Mouse (Mus musculus): ENCODE measurements around the gene Fam3c.

Gene Fam3c

GRCm38 (mm10) chr6:22356086-22356507 is at the start of gene Fam3c:
Fam3c (minus strand) TSS chr6:22356243.
- peak; percentile 58; the same call in 1 of the 2 replicates for TF ChIP-seq GATA4 (IDR thresholded peaks at IDR 0.05; ENCODE audit: insufficient replicate concordance, low read length)

DNA sequence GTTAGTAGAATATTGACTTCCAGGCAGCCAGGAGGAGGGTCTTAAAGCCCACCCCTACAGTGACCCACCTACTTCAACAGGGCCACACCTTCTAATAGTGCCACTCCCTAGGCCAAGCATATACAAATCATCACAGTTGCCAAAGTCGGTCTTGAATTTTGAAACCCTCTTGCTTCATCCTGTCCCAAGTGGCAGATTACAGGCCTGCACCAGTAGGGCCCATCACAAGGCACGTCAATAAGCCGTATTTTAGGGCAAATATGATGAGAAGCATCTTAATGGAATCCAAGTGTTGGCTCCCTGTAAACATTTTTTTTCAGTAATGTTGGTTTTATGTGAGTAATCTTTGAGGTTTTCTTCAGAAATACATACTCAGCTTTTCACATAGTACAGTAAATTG is 49.0 kb upstream of the Fam3c start:
- no peak for TF ChIP-seq GATA4 (IDR thresholded peaks at IDR 0.05; ENCODE audit: insufficient replicate concordance, low read length)

DNA sequence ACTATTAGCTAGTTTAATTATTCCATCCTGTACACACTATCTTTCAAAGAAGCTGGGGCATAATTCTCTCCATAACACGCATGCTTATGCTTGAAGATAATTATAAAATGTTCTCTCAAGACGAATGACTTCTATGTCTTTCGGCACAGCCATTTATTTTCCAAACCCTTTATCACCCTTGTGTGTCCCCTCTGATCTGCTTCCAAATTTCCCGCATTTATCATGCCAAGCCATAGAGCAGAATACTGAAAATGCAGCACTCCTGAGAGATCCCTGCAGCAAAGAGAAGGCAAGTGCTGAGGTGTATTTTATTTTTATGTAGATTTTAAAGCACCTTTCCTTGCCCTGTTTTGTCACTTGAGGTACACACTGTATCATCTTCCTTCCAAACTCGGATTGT is 47.7 kb upstream of the Fam3c start:
- no peak for TF ChIP-seq GATA4 (IDR thresholded peaks at IDR 0.05; ENCODE audit: insufficient replicate concordance, low read length)

DNA sequence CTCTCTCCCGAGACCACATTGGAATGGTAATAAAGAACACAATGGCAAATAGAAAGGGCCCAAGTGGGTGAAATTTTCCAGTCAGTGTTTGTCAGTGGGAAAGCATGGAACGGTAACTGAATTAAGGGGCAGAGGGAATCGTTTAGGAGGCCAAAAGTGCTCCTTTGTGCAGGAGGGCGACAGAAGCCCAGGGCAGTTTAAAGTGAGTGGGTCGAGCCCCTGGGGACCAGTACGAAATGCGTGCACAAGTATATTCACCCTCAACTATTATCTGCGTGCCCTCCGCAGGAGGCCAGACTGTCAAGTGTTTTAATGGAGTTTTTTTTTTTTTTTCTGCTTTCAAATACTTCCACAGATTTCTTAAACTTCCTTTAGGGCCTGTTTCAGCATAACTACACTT is 47.3 kb upstream of the Fam3c start:
- TF ChIP-seq GATA4 (IDR thresholded peaks at IDR 0.05; ENCODE audit: insufficient replicate concordance, low read length), result no peak

DNA sequence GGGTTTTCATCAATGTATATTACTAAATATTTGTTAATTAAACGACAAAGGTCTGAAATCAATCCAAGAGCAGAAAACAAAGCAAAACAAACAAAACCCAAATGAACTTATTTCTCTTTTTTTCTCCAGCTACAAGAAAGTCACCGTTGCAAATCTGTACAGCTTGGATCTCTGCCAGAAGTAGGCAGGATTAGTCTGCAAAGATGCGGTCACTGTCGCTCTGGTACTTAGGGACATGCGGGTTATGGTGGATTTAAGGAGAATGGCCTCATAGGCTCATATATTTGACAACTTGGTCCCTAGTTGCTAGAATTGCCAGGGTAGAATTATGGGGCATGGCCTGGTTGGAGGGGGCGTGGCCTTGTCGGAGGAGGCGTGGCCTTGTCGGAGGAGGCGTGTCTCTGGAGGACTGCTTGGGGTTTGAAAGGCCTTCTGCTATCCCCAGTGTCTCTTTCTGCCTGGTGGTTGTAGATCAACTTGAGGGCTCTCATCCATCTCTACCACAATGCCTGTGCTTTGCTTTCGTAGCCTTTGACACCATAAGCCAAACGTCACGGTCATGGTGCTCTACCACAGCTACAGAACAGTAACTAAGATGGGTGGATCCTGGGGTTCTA is 46.6 kb upstream of the Fam3c start:
- TF ChIP-seq GATA4 (IDR thresholded peaks at IDR 0.05; ENCODE audit: insufficient replicate concordance, low read length), result no peak

- TF ChIP-seq GATA4 (IDR thresholded peaks at IDR 0.05; ENCODE audit: insufficient replicate concordance, low read length), result no peak
Measured at GRCm38 (mm10) chr6:22402037-22402436, 46.0 kb upstream of the Fam3c start.

DNA sequence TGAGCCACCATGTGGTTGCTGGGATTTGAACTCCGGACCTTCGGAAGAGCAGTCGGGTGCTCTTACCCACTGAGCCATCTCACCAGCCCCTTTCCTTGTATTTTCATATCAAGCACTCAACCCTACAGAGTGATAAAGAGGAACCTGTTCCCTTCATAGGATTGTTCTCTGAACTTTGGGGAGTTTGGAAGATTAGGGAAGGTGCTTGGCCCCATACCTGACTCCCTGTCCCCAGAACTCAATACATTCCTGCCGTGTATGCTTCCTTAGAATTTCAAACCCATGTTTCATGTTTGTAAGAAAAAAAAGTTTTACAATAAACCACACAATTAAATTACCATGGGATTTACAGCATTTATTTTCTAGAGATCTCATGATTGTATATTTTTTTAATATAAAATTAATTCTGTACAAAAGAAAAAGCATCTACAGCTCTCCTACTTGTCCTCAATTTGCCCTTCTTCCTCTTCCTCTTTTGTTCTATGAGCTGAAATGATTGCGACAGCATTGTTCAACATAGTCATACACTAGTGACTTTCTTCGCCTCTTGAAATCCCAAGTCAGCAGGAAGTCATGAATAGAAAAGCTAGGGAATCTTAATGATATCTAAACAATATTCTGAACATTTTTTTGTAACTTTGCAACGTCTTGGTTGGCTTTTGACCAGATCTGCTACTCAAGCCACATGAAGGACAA is 42.2 kb upstream of the Fam3c start:
- TF ChIP-seq GATA4 (IDR thresholded peaks at IDR 0.05; ENCODE audit: insufficient replicate concordance, low read length), result no peak

GRCm38 (mm10) chr6:22395207-22395606 is 39.2 kb upstream of the Fam3c start:
- no peak for TF ChIP-seq GATA4 (IDR thresholded peaks at IDR 0.05; ENCODE audit: insufficient replicate concordance, low read length)

DNA sequence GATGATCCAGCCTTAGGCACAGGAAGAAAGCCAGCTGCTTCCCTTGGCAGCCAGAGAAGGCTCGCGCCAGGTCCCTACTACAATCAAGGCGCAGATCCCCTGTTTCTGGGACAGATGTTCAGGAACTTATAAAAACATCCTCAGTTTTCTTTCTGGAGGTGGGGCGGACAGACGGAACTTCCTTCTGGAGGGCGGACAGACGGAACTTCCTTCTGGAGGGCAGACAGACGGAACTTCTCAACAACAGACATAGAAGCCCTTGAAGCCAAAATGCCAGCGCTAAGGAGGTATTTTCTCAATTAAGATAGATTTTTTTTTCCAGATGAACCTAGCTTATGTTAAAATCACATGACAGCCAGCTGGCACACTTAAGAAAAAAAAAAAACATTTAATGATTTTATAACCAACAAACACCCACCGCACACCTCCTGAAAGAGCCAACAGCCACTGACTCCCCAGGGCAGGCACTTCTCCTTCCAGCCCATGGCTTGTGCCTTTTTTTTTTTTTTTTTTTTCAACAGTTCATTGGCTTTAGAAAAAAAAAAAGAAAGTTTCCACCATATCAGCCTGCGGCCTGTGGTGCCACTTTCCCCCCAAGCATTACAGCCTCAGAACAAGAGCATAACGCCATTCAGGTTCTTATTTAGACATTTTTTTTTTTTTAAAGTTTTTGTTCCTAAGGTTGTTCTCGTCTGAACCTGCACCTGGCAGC is 34.8 kb upstream of the Fam3c start:
- no peak for TF ChIP-seq GATA4 (IDR thresholded peaks at IDR 0.05; ENCODE audit: insufficient replicate concordance, low read length)

- TF ChIP-seq GATA4 (IDR thresholded peaks at IDR 0.05; ENCODE audit: insufficient replicate concordance, low read length), result no peak
Measured at GRCm38 (mm10) chr6:22385254-22385870, 29.3 kb upstream of the Fam3c start.

DNA sequence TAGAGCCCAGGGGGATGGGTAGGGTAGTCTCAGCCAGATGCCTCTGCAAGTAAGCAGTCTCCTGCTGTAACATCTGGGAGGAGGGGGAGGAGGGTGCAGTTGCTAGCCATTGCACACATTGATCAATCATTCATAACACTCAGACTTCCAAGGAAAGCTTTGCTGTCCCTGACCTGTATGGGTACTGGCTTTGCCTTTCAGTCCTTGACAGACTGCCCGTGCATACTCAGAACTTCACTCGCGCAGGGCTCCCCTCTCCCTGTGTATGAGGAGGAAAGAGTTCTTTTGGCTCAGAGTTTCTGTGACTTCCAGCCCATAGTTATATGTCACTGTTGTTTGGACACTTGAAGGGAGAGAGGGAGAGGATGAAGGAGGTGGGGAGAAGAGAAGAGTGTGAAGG is 24.2 kb upstream of the Fam3c start:
- TF ChIP-seq GATA4 (IDR thresholded peaks at IDR 0.05; ENCODE audit: insufficient replicate concordance, low read length), result no peak

DNA sequence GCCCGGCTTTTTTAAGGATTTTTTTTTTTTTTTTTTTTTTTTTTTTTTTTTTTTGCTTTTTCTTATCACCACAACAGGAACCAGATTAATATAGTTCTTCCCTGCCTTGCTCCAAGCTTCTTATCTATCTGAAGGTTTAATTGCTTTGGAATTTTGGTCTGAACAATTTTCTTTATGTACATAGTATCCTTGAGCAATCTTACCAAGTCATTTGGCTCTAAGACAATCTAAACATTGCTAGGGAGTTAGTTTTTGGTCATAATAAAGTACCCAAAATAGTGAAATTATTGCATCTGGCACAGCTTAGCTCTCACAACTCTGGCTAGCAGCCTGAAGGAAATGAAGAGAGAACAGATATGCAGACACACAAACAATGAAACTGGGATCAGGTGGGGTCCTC is 23.8 kb upstream of the Fam3c start:
- TF ChIP-seq GATA4 (IDR thresholded peaks at IDR 0.05; ENCODE audit: insufficient replicate concordance, low read length), result no peak

GRCm38 (mm10) chr6:22378462-22378861 is 22.4 kb upstream of the Fam3c start:
- TF ChIP-seq GATA4 (IDR thresholded peaks at IDR 0.05; ENCODE audit: insufficient replicate concordance, low read length), result no peak

DNA sequence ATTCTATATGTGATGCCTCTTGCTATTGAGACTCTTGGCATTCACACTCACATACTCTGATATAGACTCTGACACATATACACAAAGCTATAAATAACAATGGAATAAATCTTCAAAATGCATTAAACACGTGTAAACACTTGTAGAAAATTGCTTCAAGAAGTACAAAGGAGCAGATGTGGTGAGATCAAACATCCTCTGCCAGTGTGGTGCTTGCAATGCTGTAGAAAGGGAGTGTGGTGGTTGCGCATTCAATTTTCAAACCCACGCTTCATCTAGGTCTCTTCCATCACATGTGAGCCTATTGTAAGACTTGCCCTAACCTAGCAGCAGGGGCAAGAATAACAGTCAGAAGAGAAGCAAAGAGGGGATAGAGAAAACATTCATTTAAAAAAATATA is 18.7 kb upstream of the Fam3c start:
- no peak for TF ChIP-seq GATA4 (IDR thresholded peaks at IDR 0.05; ENCODE audit: insufficient replicate concordance, low read length)

GRCm38 (mm10) chr6:22373476-22373875 is 17.4 kb upstream of the Fam3c start:
- no peak for TF ChIP-seq GATA4 (IDR thresholded peaks at IDR 0.05; ENCODE audit: insufficient replicate concordance, low read length)

- no peak for TF ChIP-seq GATA4 (IDR thresholded peaks at IDR 0.05; ENCODE audit: insufficient replicate concordance, low read length)
Measured at GRCm38 (mm10) chr6:22366977-22367376, 10.9 kb upstream of the Fam3c start.
